Mouse (Mus musculus): ENCODE measurements at regions not wholly inside any gene's neighbourhood (a gene's known extent, or its start where the extent isn't known, plus 50 kb on each side); places are given as distances from the start of the nearest gene placed in this dataset.

- TF ChIP-seq CTCF (IDR thresholded peaks at IDR 0.05; ENCODE audit: extremely low read depth, insufficient read depth, low read length) (no peak), POLR2A (IDR thresholded peaks at IDR 0.05; ENCODE audit: extremely low read depth, insufficient read depth, low read length) (no peak)
These were observed 64.9 kb upstream of the Bod1 start for GRCm38 (mm10) chr11:31736556-31737089.
